Mouse (Mus musculus) midbrain, embryonic 14.5 days (tissue): Measurements from ENCODE around the gene Jph2. TPM values are rescaled to one million over a fixed set of nuclear protein-coding genes. Genes with fewer than 3 reads are reported as not detected.

Experiments
- ATAC-seq: fragments of 200-750 bp; cut with Nextera tagmentation; 2 replicates; pipeline ENCODE4 v1.8.0; 2017; ENCODE audit warnings: moderate number of reproducible peaks, moderate library complexity; ENCODE audit not compliant: low FRiP score, low TSS enrichment
- DNase-seq: peaks from one replicate; pipeline ENCODE4 v3.0.0-alpha.2; 2015
- H3K27ac ChIP-seq: fragments of 300-500 bp; sonication (generic); replicated peaks from 2 replicates; pipeline ENCODE4 v1.5.1; 2014; ENCODE audit warnings: mild to moderate bottlenecking, low read depth, low read length, moderate library complexity
- H3K27me3 ChIP-seq: fragments of 300-500 bp; sonication (generic); 2 replicates; pipeline ENCODE4 v1.6.1; 2014; ENCODE audit warnings: low read length, control low read depth, mixed read lengths; ENCODE audit not compliant: control insufficient read depth, insufficient read depth
- H3K36me3 ChIP-seq: fragments of 300-500 bp; sonication (generic); 2 replicates; pipeline ENCODE4 v1.6.1; 2014; ENCODE audit warnings: low read length, control low read depth; ENCODE audit not compliant: control insufficient read depth, insufficient read depth
- H3K4me1 ChIP-seq: fragments of 300-500 bp; sonication (generic); 2 replicates; pipeline ENCODE4 v1.6.1; 2014; ENCODE audit warnings: mild to moderate bottlenecking, antibody characterized with exemption, low read length, control low read depth; ENCODE audit not compliant: control insufficient read depth, insufficient read depth
- H3K4me2 ChIP-seq: fragments of 300-500 bp; sonication (generic); 2 replicates; pipeline ENCODE4 v1.6.1; 2014; ENCODE audit warnings: mild to moderate bottlenecking, low read length, moderate library complexity
- H3K4me3 ChIP-seq: fragments of 300-500 bp; sonication (generic); replicated peaks from 2 replicates; pipeline ENCODE4 v1.5.1; 2014; ENCODE audit warnings: low read depth, low read length
- H3K9ac ChIP-seq: fragments of 300-500 bp; sonication (generic); replicated peaks from 2 replicates; pipeline ENCODE4 v1.6.1; 2014; ENCODE audit warnings: mild to moderate bottlenecking, low read length, moderate library complexity
- H3K9me3 ChIP-seq: fragments of 300-500 bp; sonication (generic); 2 replicates; pipeline ENCODE4 v1.6.1; 2016; ENCODE audit warnings: low read length, control low read depth, mixed read lengths; ENCODE audit not compliant: control insufficient read depth
- WGBS: fragments of 180-500 bp; shearing (Covaris S2); extraction: QIAGEN DNeasy Blood & Tissue Kit; methylation state at CpG from one replicate; pipeline ENCODE4 v1.1.7; 2014; 5-methylcytosine and 5-hydroxymethylcytosine counted together
- polyA plus RNA-seq: library from polyadenylated mRNA; unstranded; fragments of >200 nt; fragmentation: Nextera tagmentation; extraction: Ambion mirVana; gene quantifications from 2 replicates; pipeline ENCODE4 v1.2.1, GENCODE M21; 2014

The Jph2 gene
- polyA plus RNA-seq, 1 experiment from 2014 or later = 0.37 TPM

GRCm38 (mm10) chr2:163347517-163348184 is 50.1 kb downstream of the Jph2 start:
- 85% methylated on average over 8 of the region's 8 CpGs for WGBS
- Histone ChIP-seq H3K27me3 (no peaks in the 10 kb centered on the region), H3K9me3 (no peaks in the 10 kb centered on the region), H3K9ac (no peak overlapping the region), H3K27ac (no peak overlapping the region), H3K36me3 (no peaks in the 10 kb centered on the region), H3K4me1 (no peaks in the 10 kb centered on the region), H3K4me3 (no peak overlapping the region), H3K4me2 (no peak overlapping the region)
- no peak for DNase-seq
- ATAC-seq = no peak

GRCm38 (mm10) chr2:163346497-163346896 is 51.3 kb downstream of the Jph2 start:
- no peak overlapping the region for H3K27ac ChIP-seq
- H3K9me3 ChIP-seq = no peaks in the 10 kb centered on the region
- no peak overlapping the region for H3K4me2 ChIP-seq
- DNase-seq = no peak
- no peak for ATAC-seq
- H3K27me3 ChIP-seq = no peaks in the 10 kb centered on the region
- WGBS = 80% methylated on average over 11 of the region's 11 CpGs
- no peak overlapping the region for H3K4me3 ChIP-seq
- H3K9ac ChIP-seq = no peak overlapping the region
- H3K4me1 ChIP-seq = no peaks in the 10 kb centered on the region
- no peaks in the 10 kb centered on the region for H3K36me3 ChIP-seq

GRCm38 (mm10) chr2:163344976-163345660 is 52.7 kb downstream of the Jph2 start:
- no peak overlapping the region for H3K4me2 ChIP-seq
- no peaks in the 10 kb centered on the region for H3K36me3 ChIP-seq
- DNase-seq (no peak), ATAC-seq (no peak)
- 74% methylated on average over 13 of the region's 13 CpGs for WGBS
- no peaks in the 10 kb centered on the region for H3K9me3 ChIP-seq
- no peaks in the 10 kb centered on the region for H3K4me1 ChIP-seq
- no peak overlapping the region for H3K9ac ChIP-seq
- H3K27me3 ChIP-seq = peaks cover 6% of the 10 kb centered on the region
- no peak overlapping the region for H3K27ac ChIP-seq
- H3K4me3 ChIP-seq = no peak overlapping the region

DNA sequence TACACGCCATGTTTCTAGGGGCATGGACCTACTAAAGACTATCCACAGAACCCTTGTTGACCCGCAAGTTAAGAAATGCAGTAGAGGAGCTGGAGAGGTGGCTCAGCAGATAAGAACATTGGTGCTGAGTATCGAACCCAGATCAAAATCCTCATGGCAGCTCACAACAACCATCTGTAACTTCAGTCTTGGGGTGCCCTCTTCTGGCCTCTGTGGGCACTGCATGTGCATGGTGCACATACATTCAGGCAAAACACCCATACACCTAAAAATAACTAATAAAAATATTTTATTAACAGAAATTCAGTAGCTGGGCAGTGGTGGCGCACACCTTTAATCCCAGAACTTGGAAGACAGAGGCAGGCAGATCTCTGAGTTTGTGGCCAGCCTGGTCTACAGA is 54.1 kb downstream of the Jph2 start:
- H3K4me1 ChIP-seq = no peaks in the 10 kb centered on the region
- DNase-seq = peak; percentile 72

DNA sequence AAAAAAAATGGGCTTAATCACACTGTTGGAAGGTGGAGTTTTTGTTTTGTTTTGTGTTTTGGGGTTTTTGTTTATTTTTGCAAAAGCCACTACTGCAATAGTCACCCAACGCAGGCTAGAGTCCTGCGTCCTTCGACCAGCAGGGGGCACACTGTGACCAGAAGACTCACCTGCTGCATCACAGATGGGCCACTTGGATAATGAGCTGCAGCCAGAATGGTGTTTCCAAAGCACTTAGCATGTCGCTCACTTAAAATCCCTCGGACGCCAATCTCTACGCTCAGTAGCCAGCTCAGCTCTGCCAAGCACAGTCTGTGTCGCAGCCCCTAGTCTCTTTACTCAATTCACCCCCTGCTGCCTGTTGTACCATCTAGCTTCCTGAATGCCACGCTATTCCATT is 57.5 kb downstream of the Jph2 start:
- Histone ChIP-seq H3K27ac (no peak overlapping the region), H3K4me2 (no peak overlapping the region), H3K9me3 (no peaks in the 10 kb centered on the region), H3K4me1 (0 out of 2 replicates have a peak, but pooled peaks cover 7% of the 10 kb centered on the region), H3K27me3 (peaks cover 33% of the 10 kb centered on the region), H3K36me3 (no peaks in the 10 kb centered on the region), H3K4me3 (no peak overlapping the region), H3K9ac (no peak overlapping the region)
- 25% methylated on average over 9 of the region's 9 CpGs for whole genome bisulfite sequencing
- DNase-seq = peak; percentile 88
- no peak for ATAC-seq

More for the DNA sequence above, 54.1 kb downstream of the Jph2 start:
- no peak overlapping the region for H3K27ac ChIP-seq
- H3K36me3 ChIP-seq = no peaks in the 10 kb centered on the region
- H3K4me3 ChIP-seq = no peak overlapping the region
- WGBS = 88% methylated on average over 4 of the region's 4 CpGs
- no peak for ATAC-seq
- H3K9me3 ChIP-seq = no peaks in the 10 kb centered on the region
- H3K9ac ChIP-seq = no peak overlapping the region
- peaks cover 21% of the 10 kb centered on the region for H3K27me3 ChIP-seq
- H3K4me2 ChIP-seq = no peak overlapping the region

- ATAC-seq (no peak), DNase-seq (no peak)
- Histone ChIP-seq H3K36me3 (no peaks in the 10 kb centered on the region), H3K9me3 (no peaks in the 10 kb centered on the region), H3K4me2 (no peak overlapping the region), H3K27me3 (0 out of 2 replicates have a peak, but pooled peaks cover under 1% of the 10 kb centered on the region), H3K27ac (no peak overlapping the region), H3K4me1 (0 out of 2 replicates have a peak, but pooled peaks cover 14% of the 10 kb centered on the region), H3K4me3 (no peak overlapping the region), H3K9ac (no peak overlapping the region)
- WGBS = 79% methylated on average over 13 of the region's 13 CpGs
Measured at GRCm38 (mm10) chr2:163332368-163333055, 65.3 kb downstream of the Jph2 start.

DNA sequence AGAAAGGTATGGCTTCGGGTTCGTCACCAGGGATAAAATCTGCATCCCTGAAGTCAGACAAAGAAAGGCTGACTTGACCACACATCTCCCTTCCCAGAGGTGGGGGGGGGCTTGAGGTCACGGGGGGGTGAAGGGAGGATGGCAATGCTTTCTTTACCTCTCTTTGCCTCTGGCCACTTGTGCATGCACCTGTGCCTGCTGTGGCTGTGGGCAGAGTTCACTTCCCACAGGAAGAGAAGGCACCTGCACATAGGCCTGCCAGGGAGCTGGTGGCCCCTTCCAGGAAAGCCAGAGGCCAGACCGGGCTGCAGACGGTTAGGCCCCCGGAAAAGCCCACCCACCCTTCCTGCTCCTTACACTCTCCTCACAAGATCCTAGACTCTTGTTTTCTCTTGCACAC is 66.4 kb downstream of the Jph2 start:
- Histone ChIP-seq H3K4me3 (no peak overlapping the region), H3K36me3 (0 out of 2 replicates have a peak, but pooled peaks cover 4% of the 10 kb centered on the region), H3K27ac (no peak overlapping the region), H3K4me1 (0 out of 2 replicates have a peak, but pooled peaks cover 10% of the 10 kb centered on the region), H3K27me3 (no peaks in the 10 kb centered on the region), H3K4me2 (no peak overlapping the region), H3K9ac (no peak overlapping the region), H3K9me3 (no peaks in the 10 kb centered on the region)
- 86% methylated on average over 6 of the region's 6 CpGs for WGBS
- DNase-seq (no peak), ATAC-seq (no peak)

DNA sequence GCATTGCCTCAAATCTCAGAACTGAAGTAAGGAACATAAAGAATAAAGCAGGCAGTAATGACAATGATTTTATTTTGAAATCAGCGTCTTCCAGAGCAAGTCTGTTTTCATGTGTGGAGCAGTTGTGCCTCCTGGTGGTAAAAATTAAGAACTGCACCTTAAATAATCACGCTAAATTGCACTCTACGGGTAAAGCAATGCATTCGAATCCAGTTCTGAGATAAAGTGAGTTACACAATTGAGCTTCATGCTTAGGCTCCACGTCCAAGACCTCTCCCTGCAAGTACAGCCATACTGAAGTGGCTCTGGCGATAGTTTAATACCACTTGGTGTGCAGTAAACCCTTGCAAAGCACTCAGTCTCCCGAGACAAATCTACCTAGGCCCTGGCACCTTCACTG is 67.1 kb downstream of the Jph2 start:
- Histone ChIP-seq H3K9ac (no peak overlapping the region), H3K4me1 (0 out of 2 replicates have a peak, but pooled peaks cover 10% of the 10 kb centered on the region), H3K27ac (no peak overlapping the region), H3K36me3 (0 out of 2 replicates have a peak, but pooled peaks cover 4% of the 10 kb centered on the region), H3K4me2 (no peak overlapping the region), H3K27me3 (no peaks in the 10 kb centered on the region), H3K9me3 (no peaks in the 10 kb centered on the region), H3K4me3 (no peak overlapping the region)
- WGBS = 26% methylated on average over 7 of the region's 7 CpGs
- DNase-seq (peak; percentile 86), ATAC-seq (no peak)
